Mouse (Mus musculus): ENCODE data around the gene Papss1. TPM values are rescaled to one million over a fixed set of nuclear protein-coding genes. Genes with fewer than 3 reads are reported as not detected.

Papss1 gene
- polyA plus RNA-seq, 1 experiment: 0.19 TPM

GRCm38 (mm10) chr3:131600726-131601125 is 36.2 kb downstream of the Papss1 start:
- TF ChIP-seq GATA1 (IDR thresholded peaks at IDR 0.05; ENCODE audit: low read length): no peak
- TF ChIP-seq TAL1 (IDR thresholded peaks at IDR 0.05; ENCODE audit: low read length): no peak
- no peak overlapping the region for H3K4me3 ChIP-seq (replicated peaks)
- no peaks in the 10 kb centered on the region for H3K27me3 ChIP-seq (ENCODE audit: control insufficient read depth)
- H3K9me3 ChIP-seq (ENCODE audit: control insufficient read depth, low read length): peaks cover 9% of the 10 kb centered on the region
- H3K4me1 ChIP-seq (ENCODE audit: control insufficient read depth): no peaks in the 10 kb centered on the region
- H3K36me3 ChIP-seq (ENCODE audit: control insufficient read depth): peaks cover 6% of the 10 kb centered on the region

GRCm38 (mm10) chr3:131601366-131601765 is 36.8 kb downstream of the Papss1 start:
- Histone ChIP-seq H3K4me1 (ENCODE audit: control insufficient read depth) (no peaks in the 10 kb centered on the region), H3K36me3 (ENCODE audit: control insufficient read depth) (peaks cover 8% of the 10 kb centered on the region), H3K27me3 (ENCODE audit: control insufficient read depth) (no peaks in the 10 kb centered on the region), H3K9me3 (ENCODE audit: control insufficient read depth, low read length) (peaks cover 9% of the 10 kb centered on the region), H3K4me3 (replicated peaks) (no peak overlapping the region)
- TF ChIP-seq TAL1 (IDR thresholded peaks at IDR 0.05; ENCODE audit: low read length) (no peak), GATA1 (IDR thresholded peaks at IDR 0.05; ENCODE audit: low read length) (no peak)

- TF ChIP-seq GATA1 (IDR thresholded peaks at IDR 0.05; ENCODE audit: low read length) (no peak), TAL1 (IDR thresholded peaks at IDR 0.05; ENCODE audit: low read length) (no peak)
- Histone ChIP-seq H3K36me3 (ENCODE audit: control insufficient read depth) (peaks cover 12% of the 10 kb centered on the region), H3K4me3 (replicated peaks) (no peak overlapping the region), H3K4me1 (ENCODE audit: control insufficient read depth) (no peaks in the 10 kb centered on the region), H3K9me3 (ENCODE audit: control insufficient read depth, low read length) (peaks cover 2% of the 10 kb centered on the region; the same call in 1 of the 2 replicates), H3K27me3 (ENCODE audit: control insufficient read depth) (no peaks in the 10 kb centered on the region)
These were observed 38.4 kb downstream of the Papss1 start for GRCm38 (mm10) chr3:131602995-131603414.

- Histone ChIP-seq H3K4me1 (ENCODE audit: control insufficient read depth) (no peaks in the 10 kb centered on the region), H3K9me3 (ENCODE audit: control insufficient read depth, low read length) (no peaks in the 10 kb centered on the region), H3K27me3 (ENCODE audit: control insufficient read depth) (no peaks in the 10 kb centered on the region), H3K4me3 (replicated peaks) (no peak overlapping the region), H3K36me3 (ENCODE audit: control insufficient read depth) (peaks cover 14% of the 10 kb centered on the region)
- no peak for TF ChIP-seq TAL1 (IDR thresholded peaks at IDR 0.05; ENCODE audit: low read length)
- no peak for TF ChIP-seq GATA1 (IDR thresholded peaks at IDR 0.05; ENCODE audit: low read length)
These were observed 43.5 kb downstream of the Papss1 start for GRCm38 (mm10) chr3:131608112-131608511.

GRCm38 (mm10) chr3:131609651-131610050 is 45.1 kb downstream of the Papss1 start:
- peaks cover 13% of the 10 kb centered on the region for H3K36me3 ChIP-seq (ENCODE audit: control insufficient read depth)
- no peaks in the 10 kb centered on the region for H3K9me3 ChIP-seq (ENCODE audit: control insufficient read depth, low read length)
- TF ChIP-seq GATA1 (IDR thresholded peaks at IDR 0.05; ENCODE audit: low read length) (no peak), TAL1 (IDR thresholded peaks at IDR 0.05; ENCODE audit: low read length) (no peak)
- no peak overlapping the region for H3K4me3 ChIP-seq (replicated peaks)
- no peaks in the 10 kb centered on the region for H3K27me3 ChIP-seq (ENCODE audit: control insufficient read depth)
- H3K4me1 ChIP-seq (ENCODE audit: control insufficient read depth): no peaks in the 10 kb centered on the region

GRCm38 (mm10) chr3:131610595-131610994 is 46.0 kb downstream of the Papss1 start:
- Histone ChIP-seq H3K36me3 (ENCODE audit: control insufficient read depth) (peaks cover 13% of the 10 kb centered on the region), H3K4me1 (ENCODE audit: control insufficient read depth) (no peaks in the 10 kb centered on the region), H3K4me3 (replicated peaks) (no peak overlapping the region), H3K27me3 (ENCODE audit: control insufficient read depth) (no peaks in the 10 kb centered on the region), H3K9me3 (ENCODE audit: control insufficient read depth, low read length) (no peaks in the 10 kb centered on the region)
- TF ChIP-seq TAL1 (IDR thresholded peaks at IDR 0.05; ENCODE audit: low read length) (no peak), GATA1 (IDR thresholded peaks at IDR 0.05; ENCODE audit: low read length) (no peak)

GRCm38 (mm10) chr3:131612847-131613246 is 48.3 kb downstream of the Papss1 start:
- Histone ChIP-seq H3K27me3 (ENCODE audit: control insufficient read depth) (no peaks in the 10 kb centered on the region), H3K4me3 (replicated peaks) (no peak overlapping the region), H3K36me3 (ENCODE audit: control insufficient read depth) (peaks cover 5% of the 10 kb centered on the region), H3K4me1 (ENCODE audit: control insufficient read depth) (no peaks in the 10 kb centered on the region), H3K9me3 (ENCODE audit: control insufficient read depth, low read length) (no peaks in the 10 kb centered on the region)
- TF ChIP-seq GATA1 (IDR thresholded peaks at IDR 0.05; ENCODE audit: low read length) (no peak), TAL1 (IDR thresholded peaks at IDR 0.05; ENCODE audit: low read length) (no peak)

GRCm38 (mm10) chr3:131614056-131614455 is 49.5 kb downstream of the Papss1 start:
- Histone ChIP-seq H3K4me1 (ENCODE audit: control insufficient read depth) (no peaks in the 10 kb centered on the region), H3K27me3 (ENCODE audit: control insufficient read depth) (no peaks in the 10 kb centered on the region), H3K9me3 (ENCODE audit: control insufficient read depth, low read length) (no peaks in the 10 kb centered on the region), H3K4me3 (replicated peaks) (no peak overlapping the region), H3K36me3 (ENCODE audit: control insufficient read depth) (peaks cover 4% of the 10 kb centered on the region)
- TF ChIP-seq TAL1 (IDR thresholded peaks at IDR 0.05; ENCODE audit: low read length): no peak
- no peak for TF ChIP-seq GATA1 (IDR thresholded peaks at IDR 0.05; ENCODE audit: low read length)

- no peaks in the 10 kb centered on the region for H3K9me3 ChIP-seq (ENCODE audit: control insufficient read depth, low read length)
- peaks cover 7% of the 10 kb centered on the region for H3K36me3 ChIP-seq (ENCODE audit: control insufficient read depth)
- no peaks in the 10 kb centered on the region for H3K4me1 ChIP-seq (ENCODE audit: control insufficient read depth)
- H3K4me3 ChIP-seq (replicated peaks): no peak overlapping the region
- no peaks in the 10 kb centered on the region for H3K27me3 ChIP-seq (ENCODE audit: control insufficient read depth)
- no peak for TF ChIP-seq TAL1 (IDR thresholded peaks at IDR 0.05; ENCODE audit: low read length)
- no peak for TF ChIP-seq GATA1 (IDR thresholded peaks at IDR 0.05; ENCODE audit: low read length)
These were observed 54.2 kb downstream of the Papss1 start for GRCm38 (mm10) chr3:131618580-131619338.
